Mouse (Mus musculus) MEL (cell line): ENCODE data around the gene Nxph4. TPM values are rescaled to one million over a fixed set of nuclear protein-coding genes. Genes with fewer than 3 reads are reported as not detected.

Source experiments
- DNase-seq: peaks from one replicate; pipeline ENCODE4 v3.0.0; 2011; ENCODE audit warnings: low read depth, low spot score
- H3K27ac ChIP-seq: 2 replicates; pipeline ENCODE4 v1.5.1; 2012; ENCODE audit warnings: low read depth, mild to moderate bottlenecking, control low read depth, low read length, moderate library complexity; ENCODE audit not compliant: control insufficient read depth
- H3K27me3 ChIP-seq, 2 experiments: fragments of 150-350 bp in 1 of 2; sonication (generic) in 1 of 2; 2 replicates each; pipeline ENCODE4 v1.6.1; 2012; ENCODE audit warnings: low read length in 2 of 2, mild to moderate bottlenecking in 2 of 2, improper control_type of control experiment in 1 of 2, moderate library complexity in 1 of 2; ENCODE audit not compliant: insufficient read depth in 2 of 2, control insufficient read depth in 1 of 2
- H3K36me3 ChIP-seq, 2 experiments: 2 replicates each; pipeline ENCODE4 v1.6.1; 2012 to 2014; ENCODE audit warnings: low read length in 2 of 2, improper control_type of control experiment in 1 of 2, inconsistent platforms in 1 of 2, mild to moderate bottlenecking in 1 of 2; ENCODE audit not compliant: insufficient read depth in 2 of 2, control insufficient read depth in 1 of 2
- H3K4me1 ChIP-seq, 2 experiments: fragments of 150-350 bp in 1 of 2; sonication (generic) in 1 of 2; 2 replicates each; pipeline ENCODE4 v1.6.1; 2012; ENCODE audit warnings: low read length in 2 of 2, improper control_type of control experiment in 1 of 2, mild to moderate bottlenecking in 1 of 2; ENCODE audit not compliant: insufficient read depth in 2 of 2, control insufficient read depth in 1 of 2
- H3K4me3 ChIP-seq, 2 experiments: fragments of 150-350 bp in 1 of 2; sonication (generic) in 1 of 2; 2 replicates each; pipeline ENCODE4 v1.5.1; 2012; ENCODE audit warnings: low read depth in 2 of 2, low read length in 2 of 2, mild to moderate bottlenecking in 2 of 2, moderate library complexity in 2 of 2, control low read depth in 1 of 2, improper control_type of control experiment in 1 of 2; ENCODE audit not compliant: control insufficient read depth in 1 of 2, insufficient read depth in 1 of 2
- H3K79me2 ChIP-seq: 2 replicates; pipeline ENCODE4 v1.6.1; 2012; ENCODE audit warnings: mild to moderate bottlenecking, low read length, moderate library complexity; ENCODE audit not compliant: control insufficient read depth, poor library complexity, insufficient read depth
- H3K9ac ChIP-seq: 2 replicates; pipeline ENCODE4 v1.6.1; 2012; ENCODE audit warnings: low read depth, mild to moderate bottlenecking, control low read depth, low read length, moderate library complexity; ENCODE audit not compliant: control insufficient read depth, poor library complexity, severe bottlenecking
- H3K9me3 ChIP-seq: fragments of 150-350 bp; sonication (generic); replicated peaks from 2 replicates; pipeline ENCODE4 v1.6.1; 2012; ENCODE audit warnings: mild to moderate bottlenecking, low read length, improper control_type of control experiment, moderate library complexity; ENCODE audit not compliant: insufficient read depth
- CHD1 ChIP-seq: IDR thresholded peaks from 2 replicates; pipeline ENCODE4 v1.6.1; 2012; ENCODE audit warnings: low read depth, mild to moderate bottlenecking, inconsistent platforms, low read length, improper control_type of control experiment
- CHD2 ChIP-seq: IDR thresholded peaks from 2 replicates; pipeline ENCODE4 v1.6.1; 2011; ENCODE audit warnings: low read length, improper control_type of control experiment
- CTCF ChIP-seq, 3 experiments: IDR thresholded peaks in 2 of 3; conservative IDR thresholded peaks in 1 of 3; 2 replicates each; pipeline ENCODE4 v1.5.1; 2011 to 2012; ENCODE audit warnings: low read length in 3 of 3, low read depth in 2 of 3, mild to moderate bottlenecking in 2 of 3, improper control_type of control experiment in 1 of 3, inconsistent platforms in 1 of 3, mixed read lengths in 1 of 3, moderate library complexity in 1 of 3; ENCODE audit not compliant: control insufficient read depth in 1 of 3, insufficient read depth in 1 of 3, poor library complexity in 1 of 3, severe bottlenecking in 1 of 3
- E2F4 ChIP-seq: IDR thresholded peaks from 2 replicates; pipeline ENCODE4 v1.6.1; 2011; ENCODE audit warnings: low read depth, low read length, improper control_type of control experiment, borderline replicate concordance
- ETS1 ChIP-seq: IDR thresholded peaks from 2 replicates; pipeline ENCODE4 v1.6.1; 2012; ENCODE audit warnings: low read depth, mild to moderate bottlenecking, inconsistent platforms, low read length, improper control_type of control experiment, moderate library complexity
- GATA1 ChIP-seq: IDR thresholded peaks from 2 replicates; pipeline ENCODE4 v1.6.1; 2011; ENCODE audit warnings: low read depth, low read length, improper control_type of control experiment
- HCFC1 ChIP-seq: IDR thresholded peaks from 2 replicates; pipeline ENCODE4 v1.6.1; 2012; ENCODE audit warnings: low read depth, mild to moderate bottlenecking, inconsistent platforms, low read length, improper control_type of control experiment, moderate library complexity
- JUND ChIP-seq: IDR thresholded peaks from 2 replicates; pipeline ENCODE4 v1.6.1; 2011; ENCODE audit warnings: low read depth, mild to moderate bottlenecking, improper control_type of control experiment, low read length
- KAT2A ChIP-seq: conservative IDR thresholded peaks from 2 replicates; pipeline ENCODE4 v1.6.1; 2012; ENCODE audit warnings: low read depth, low read length, improper control_type of control experiment, inconsistent platforms
- MAFK ChIP-seq: IDR thresholded peaks from 2 replicates; pipeline ENCODE4 v1.6.1; 2011; ENCODE audit warnings: low read depth, mild to moderate bottlenecking, low read length, improper control_type of control experiment, borderline replicate concordance
- MAX ChIP-seq: IDR thresholded peaks from 2 replicates; pipeline ENCODE4 v1.6.1; 2011; ENCODE audit warnings: low read length, improper control_type of control experiment
- MAZ ChIP-seq: IDR thresholded peaks from 2 replicates; pipeline ENCODE4 v1.6.1; 2012; ENCODE audit warnings: low read depth, mild to moderate bottlenecking, inconsistent platforms, low read length, improper control_type of control experiment
- MEF2A ChIP-seq: IDR thresholded peaks from 2 replicates; pipeline ENCODE4 v1.6.1; 2014; ENCODE audit warnings: low read depth, mild to moderate bottlenecking, inconsistent platforms, low read length, improper control_type of control experiment; ENCODE audit not compliant: poor library complexity, insufficient replicate concordance, severe bottlenecking; ENCODE audit errors: extremely low read depth
- MXI1 ChIP-seq: IDR thresholded peaks from 2 replicates; pipeline ENCODE4 v1.6.1; 2011; ENCODE audit warnings: mild to moderate bottlenecking, low read depth, low read length, improper control_type of control experiment
- MYC ChIP-seq: IDR thresholded peaks from 2 replicates; pipeline ENCODE4 v1.6.1; 2011; ENCODE audit warnings: low read depth, mild to moderate bottlenecking, low read length, improper control_type of control experiment, moderate library complexity
- NRF1 ChIP-seq: IDR thresholded peaks from 2 replicates; pipeline ENCODE4 v1.6.1; 2014; ENCODE audit warnings: low read depth, mild to moderate bottlenecking, inconsistent platforms, low read length, improper control_type of control experiment, moderate library complexity; ENCODE audit not compliant: poor library complexity, insufficient read depth, severe bottlenecking
- POLR2A ChIP-seq, 2 experiments: IDR thresholded peaks; 2 replicates each; pipeline ENCODE4 v1.6.1; 2011 to 2012; ENCODE audit warnings: low read length in 2 of 2, mild to moderate bottlenecking in 2 of 2, control low read depth in 1 of 2, improper control_type of control experiment in 1 of 2, low read depth in 1 of 2, moderate library complexity in 1 of 2; ENCODE audit not compliant: control insufficient read depth in 1 of 2, insufficient read depth in 1 of 2, poor library complexity in 1 of 2
- POLR2AphosphoS2 ChIP-seq: IDR thresholded peaks from 2 replicates; pipeline ENCODE4 v1.6.1; 2011; ENCODE audit warnings: low read length, improper control_type of control experiment
- RCOR1 ChIP-seq: IDR thresholded peaks from 2 replicates; pipeline ENCODE4 v1.6.1; 2012; ENCODE audit warnings: low read depth, mild to moderate bottlenecking, inconsistent platforms, low read length, improper control_type of control experiment
- SIN3A ChIP-seq: IDR thresholded peaks from 2 replicates; pipeline ENCODE4 v1.6.1; 2012; ENCODE audit warnings: low read length, improper control_type of control experiment, inconsistent platforms
- TAL1 ChIP-seq: IDR thresholded peaks from 2 replicates; pipeline ENCODE4 v1.6.1; 2012; ENCODE audit warnings: mild to moderate bottlenecking, inconsistent platforms, low read length, moderate library complexity, mixed read lengths
- TBP ChIP-seq: IDR thresholded peaks from 2 replicates; pipeline ENCODE4 v1.8.0; 2011; ENCODE audit warnings: low read depth, low read length, improper control_type of control experiment
- UBTF ChIP-seq: IDR thresholded peaks from 2 replicates; pipeline ENCODE4 v1.6.1; 2012; ENCODE audit warnings: low read depth, mild to moderate bottlenecking, inconsistent platforms, low read length, improper control_type of control experiment, moderate library complexity, borderline replicate concordance; ENCODE audit not compliant: insufficient read depth
- USF2 ChIP-seq, 2 experiments: IDR thresholded peaks; 2 replicates each; pipeline ENCODE4 v1.6.1; 2011 to 2012; ENCODE audit warnings: improper control_type of control experiment in 2 of 2, low read length in 2 of 2, borderline replicate concordance in 1 of 2, inconsistent platforms in 1 of 2, low read depth in 1 of 2, mild to moderate bottlenecking in 1 of 2; ENCODE audit not compliant: insufficient read depth in 1 of 2
- ZMIZ1 ChIP-seq: IDR thresholded peaks from 2 replicates; pipeline ENCODE4 v1.6.1; 2012; ENCODE audit warnings: low read depth, mild to moderate bottlenecking, inconsistent platforms, low read length, improper control_type of control experiment, moderate library complexity
- ZNF384 ChIP-seq: IDR thresholded peaks from 2 replicates; pipeline ENCODE4 v1.6.1; 2012; ENCODE audit warnings: low read depth, mild to moderate bottlenecking, inconsistent platforms, low read length, improper control_type of control experiment
- polyA plus RNA-seq, 2 experiments: library from polyadenylated mRNA; stranded (reverse) in 1 of 2; unstranded in 1 of 2; fragments of >175 nt in 1 of 2; fragments of >200 nt in 1 of 2; gene quantifications; 2 replicates each; pipeline versions ENCODE4 v1.2.1 to v1.2.4; 2012; ENCODE audit warnings: low replicate concordance in 2 of 2, low read depth in 1 of 2; ENCODE audit not compliant: insufficient read length in 2 of 2, insufficient read depth in 1 of 2, missing spikeins in 1 of 2
- total RNA-seq: library from RNA; depleted of rRNA; stranded (reverse); fragments of 300-350 nt; gene quantifications from 2 replicates; pipeline ENCODE4 v1.2.3, GENCODE M21; 2012

Gene Nxph4
- total and polyA plus RNA-seq, 3 experiments, result 0.24 TPM; not detected in 2

- H3K9ac ChIP-seq, result no peak overlapping the region
- no peak overlapping the region for H3K4me3 ChIP-seq
- H3K27ac ChIP-seq, result no peak overlapping the region
- no peaks in the 10 kb centered on the region for H3K9me3 ChIP-seq
- H3K27me3 ChIP-seq, result no peaks in the 10 kb centered on the region
- TF ChIP-seq CTCF (IDR thresholded peaks at IDR 0.05 in 2 of 3, conservative IDR thresholded peaks at IDR 0.05 in 1 of 3; ENCODE audit: control insufficient read depth in 1 of 3, insufficient read depth in 1 of 3, low read depth in 2 of 3, low read length in 3 of 3, poor library complexity in 1 of 3, severe bottlenecking in 1 of 3) (no peak), SIN3A (no peak), POLR2AphosphoS2 (no peak), CHD1 (no peak), MXI1 (no peak), ZNF384 (no peak), MAFK (no peak), POLR2A (IDR thresholded peaks at IDR 0.05; ENCODE audit: control insufficient read depth in 1 of 2, insufficient read depth in 1 of 2, low read depth in 1 of 2, low read length in 2 of 2, poor library complexity in 1 of 2) (no peak), UBTF (no peak), NRF1 (no peak), GATA1 (no peak), E2F4 (no peak), TAL1 (no peak), USF2 (IDR thresholded peaks at IDR 0.05; ENCODE audit: borderline replicate concordance in 1 of 2, insufficient read depth in 1 of 2, low read depth in 1 of 2, low read length in 2 of 2) (no peak), HCFC1 (no peak), RCOR1 (no peak), CHD2 (no peak)
- H3K79me2 ChIP-seq, result no peaks in the 10 kb centered on the region
- H3K36me3 ChIP-seq, result peaks cover 0 to 3% of the 10 kb centered on the region in 2 experiments; a peak in 2 of 4 replicates
- H3K4me1 ChIP-seq, result no peaks in the 10 kb centered on the region
- DNase-seq, result no peak
These were observed 42.2 kb downstream of the Nxph4 start for GRCm38 (mm10) chr10:127492118-127492517.

- H3K79me2 ChIP-seq, result no peaks in the 10 kb centered on the region
- no peak overlapping the region for H3K4me3 ChIP-seq
- H3K36me3 ChIP-seq, result peaks cover 0 to 4% of the 10 kb centered on the region in 2 experiments; a peak in 2 of 4 replicates
- H3K9me3 ChIP-seq, result no peaks in the 10 kb centered on the region
- TF ChIP-seq CHD2 (no peak), KAT2A (no peak), MEF2A (no peak), E2F4 (no peak), MYC (no peak), ZNF384 (no peak), GATA1 (no peak), ETS1 (no peak), ZMIZ1 (no peak), MAZ (no peak), MAX (no peak), TBP (no peak), TAL1 (no peak), JUND (no peak)
- H3K27ac ChIP-seq, result no peak overlapping the region
- H3K4me1 ChIP-seq, result no peaks in the 10 kb centered on the region
- H3K27me3 ChIP-seq, result no peaks in the 10 kb centered on the region
- H3K9ac ChIP-seq, result no peak overlapping the region
- DNase-seq, result no peak
These were observed 43.2 kb downstream of the Nxph4 start for GRCm38 (mm10) chr10:127491128-127491512.
